Mouse (Mus musculus): ENCODE measurements around the gene Zbtb39.

GRCm38 (mm10) chr10:127694636-127695035 is 44.7 kb upstream of the Zbtb39 start:
- no peak for TF ChIP-seq POLR2A (IDR thresholded peaks at IDR 0.05; ENCODE audit: insufficient read depth, low read depth, low read length)
- TF ChIP-seq CTCF (IDR thresholded peaks at IDR 0.05): peak; percentile 94
